Mouse (Mus musculus): ENCODE measurements around the gene Fhl2.
"Not testable (repeated sequence)": the region's sequence is repeated elsewhere in the genome, so short reads cannot be mapped to it uniquely, and the experiment has no call there.

Gene Fhl2

GRCm38 (mm10) chr1:43191078-43191477, 5.7 kb downstream of the Fhl2 start:
- no peak for DNase-seq

- DNase-seq = not testable (repeated sequence)
Observed at GRCm38 (mm10) chr1:43188893-43189292, 7.9 kb downstream of the Fhl2 start.

GRCm38 (mm10) chr1:43186334-43186733, 10.4 kb downstream of the Fhl2 start:
- DNase-seq = no peak

- no peak for DNase-seq
Observed at GRCm38 (mm10) chr1:43180912-43181311, 15.9 kb downstream of the Fhl2 start.

GRCm38 (mm10) chr1:43178780-43179179, 18.0 kb downstream of the Fhl2 start:
- DNase-seq = no peak

GRCm38 (mm10) chr1:43178378-43178777, 18.4 kb downstream of the Fhl2 start:
- DNase-seq = no peak

GRCm38 (mm10) chr1:43173283-43174226, 23.2 kb downstream of the Fhl2 start:
- no peak for DNase-seq

GRCm38 (mm10) chr1:43171816-43172215, 25.0 kb downstream of the Fhl2 start:
- DNase-seq = no peak

GRCm38 (mm10) chr1:43171093-43171492, 25.7 kb downstream of the Fhl2 start:
- peak; percentile 70 for DNase-seq

- no peak for DNase-seq
Observed at GRCm38 (mm10) chr1:43169661-43170060, 27.1 kb downstream of the Fhl2 start.

GRCm38 (mm10) chr1:43169227-43169626, 27.6 kb downstream of the Fhl2 start:
- no peak for DNase-seq

GRCm38 (mm10) chr1:43168618-43169017, 28.2 kb downstream of the Fhl2 start:
- DNase-seq = no peak

- no peak for DNase-seq
Observed at GRCm38 (mm10) chr1:43168026-43168425, 28.8 kb downstream of the Fhl2 start.

- DNase-seq = no peak
Observed at GRCm38 (mm10) chr1:43164582-43164981, 32.2 kb downstream of the Fhl2 start.

- peak; percentile 90 for DNase-seq
Observed at GRCm38 (mm10) chr1:43163467-43164418, 33.0 kb downstream of the Fhl2 start.

- DNase-seq = peak; percentile 53
Observed at GRCm38 (mm10) chr1:43163084-43163466, 33.7 kb downstream of the Fhl2 start.

- no peak for DNase-seq
Observed at GRCm38 (mm10) chr1:43162394-43162793, 34.4 kb downstream of the Fhl2 start.

- peak; percentile 43 for DNase-seq
Observed at GRCm38 (mm10) chr1:43159429-43159828, 37.4 kb downstream of the Fhl2 start.

- no peak for DNase-seq
Observed at GRCm38 (mm10) chr1:43157907-43158306, 38.9 kb downstream of the Fhl2 start.

GRCm38 (mm10) chr1:43154491-43154890, 42.3 kb downstream of the Fhl2 start:
- no peak for DNase-seq

GRCm38 (mm10) chr1:43153538-43153937, 43.2 kb downstream of the Fhl2 start:
- no peak for DNase-seq

- DNase-seq = no peak
Observed at GRCm38 (mm10) chr1:43152626-43153025, 44.2 kb downstream of the Fhl2 start.

- peak; percentile 49 for DNase-seq
Observed at GRCm38 (mm10) chr1:43150225-43150624, 46.6 kb downstream of the Fhl2 start.

Data from kidney, postnatal 10 days (tissue).